Comparison of ENCODE assay signal across 15 mouse cellular contexts in genomic region chr6:143995046-143995445, GRCm38 (mm10).
DNase-seq lines count a peak whose midpoint lies in the region; ATAC-seq and TF ChIP-seq lines count a peak whose summit lies in the region.
"Had no signal": no experiment of that assay in that cellular context is flagged by ENCODE, and none has a peak within 500 bp of the region (broad histone marks: within the 10 kb centered on the region; RNA-seq: fewer than 3 reads in every experiment).

No protein-coding gene starts in this region.

- ATAC-seq in midbrain, embryonic 14.5 days (ENCODE audit: low FRiP score, low TSS enrichment): no peak
- ATAC-seq in midbrain, embryonic 13.5 days: no peak
- ATAC-seq in forebrain, embryonic 16.5 days: peak; percentile 90
- no peak for ATAC-seq in stomach, postnatal 0 days (ENCODE audit: low FRiP score, low TSS enrichment)
- ATAC-seq: intestine, embryonic 15.5 days had no signal

- H3K27me3 ChIP-seq in midbrain, embryonic 14.5 days (ENCODE audit: control insufficient read depth, insufficient read depth, low read length): no peaks in the 10 kb centered on the region
- H3K27me3 ChIP-seq in midbrain, embryonic 13.5 days: 0 out of 2 replicates have a peak, but pooled peaks cover 4% of the 10 kb centered on the region
- H3K27me3 ChIP-seq in forebrain, embryonic 16.5 days (replicated peaks; ENCODE audit: control insufficient read depth, insufficient read depth, low read length): no peaks in the 10 kb centered on the region
- no peaks in the 10 kb centered on the region for H3K27me3 ChIP-seq in stomach, postnatal 0 days (ENCODE audit: control insufficient read depth, insufficient read depth, low read length)
- H3K27me3 ChIP-seq: intestine, embryonic 15.5 days had no signal

- H3K27ac ChIP-seq in midbrain, embryonic 14.5 days (replicated peaks; ENCODE audit: low read depth, low read length): no peak overlapping the region
- no peak overlapping the region for H3K27ac ChIP-seq in midbrain, embryonic 13.5 days
- no peak overlapping the region for H3K27ac ChIP-seq in forebrain, embryonic 16.5 days (ENCODE audit: low read length)
- no peak overlapping the region for H3K27ac ChIP-seq in stomach, postnatal 0 days (replicated peaks)
- H3K27ac ChIP-seq: heart, adult 2 months; intestine, embryonic 15.5 days had no signal

- peak; percentile 23 to 43 for DNase-seq in cerebellum, postnatal 25 days
- DNase-seq in cerebellum, adult 8-10 months: no peak
- peak; percentile 13 for DNase-seq in midbrain, embryonic 14.5 days
- DNase-seq in stomach, postnatal 0 days (ENCODE audit: low spot score): no peak
- no peak for DNase-seq in kidney, adult 8-10 months
- DNase-seq: adrenal gland, adult 8-10 months; B cell, adult 2 months; heart, adult 2 months; kidney, postnatal 10 days; lung, embryonic 14.5 days; right cerebral cortex, postnatal 4 days; thymus, postnatal 25 days had no signal

- no peaks in the 10 kb centered on the region for H3K9me3 ChIP-seq in midbrain, embryonic 14.5 days (ENCODE audit: control insufficient read depth, low read length)
- H3K9me3 ChIP-seq in midbrain, embryonic 13.5 days: no peaks in the 10 kb centered on the region
- H3K9me3 ChIP-seq in forebrain, embryonic 16.5 days (ENCODE audit: control insufficient read depth, low read length): no peaks in the 10 kb centered on the region
- no peaks in the 10 kb centered on the region for H3K9me3 ChIP-seq in stomach, postnatal 0 days (ENCODE audit: control insufficient read depth, low read length)
- H3K9me3 ChIP-seq: intestine, embryonic 15.5 days had no signal

- no peak for TF ChIP-seq EP300 in stomach, postnatal 0 days (optimal IDR thresholded peaks at IDR 0.05)

- WGBS in midbrain, embryonic 14.5 days: 38% methylated on average over 4 of the region's 4 CpGs
- 33% methylated on average over 4 of the region's 4 CpGs for WGBS in midbrain, embryonic 13.5 days
- 6% methylated on average over 4 of the region's 4 CpGs for WGBS in forebrain, embryonic 16.5 days
- WGBS in stomach, postnatal 0 days: 66% methylated on average over 4 of the region's 4 CpGs

- no peak overlapping the region for H3K4me2 ChIP-seq in midbrain, embryonic 14.5 days (ENCODE audit: low read length)
- no peak overlapping the region for H3K4me2 ChIP-seq in midbrain, embryonic 13.5 days (replicated peaks)
- H3K4me2 ChIP-seq in forebrain, embryonic 16.5 days (ENCODE audit: low read length): no peak overlapping the region
- H3K4me2 ChIP-seq in stomach, postnatal 0 days (replicated peaks; ENCODE audit: low read depth): no peak overlapping the region
- H3K4me2 ChIP-seq: intestine, embryonic 15.5 days; lung, embryonic 14.5 days had no signal

- no peak overlapping the region for H3K4me3 ChIP-seq in midbrain, embryonic 14.5 days (replicated peaks; ENCODE audit: low read depth, low read length)
- no peak overlapping the region for H3K4me3 ChIP-seq in midbrain, embryonic 13.5 days (replicated peaks)
- no peak overlapping the region for H3K4me3 ChIP-seq in forebrain, embryonic 16.5 days (replicated peaks; ENCODE audit: low read length)
- H3K4me3 ChIP-seq in stomach, postnatal 0 days (ENCODE audit: low read depth, low read length): no peak overlapping the region
- H3K4me3 ChIP-seq: heart, adult 2 months; intestine, embryonic 15.5 days had no signal

- H3K36me3 ChIP-seq in midbrain, embryonic 14.5 days (ENCODE audit: control insufficient read depth, insufficient read depth, low read length): no peaks in the 10 kb centered on the region
- no peaks in the 10 kb centered on the region for H3K36me3 ChIP-seq in midbrain, embryonic 13.5 days
- no peaks in the 10 kb centered on the region for H3K36me3 ChIP-seq in forebrain, embryonic 16.5 days (ENCODE audit: control insufficient read depth, insufficient read depth)
- no peaks in the 10 kb centered on the region for H3K36me3 ChIP-seq in stomach, postnatal 0 days (ENCODE audit: control insufficient read depth, insufficient read depth, low read length)
- H3K36me3 ChIP-seq: intestine, embryonic 15.5 days had no signal

- H3K4me1 ChIP-seq in midbrain, embryonic 14.5 days (ENCODE audit: control insufficient read depth, insufficient read depth, low read length): 0 out of 2 replicates have a peak, but pooled peaks cover 9% of the 10 kb centered on the region
- peaks cover 17% of the 10 kb centered on the region for H3K4me1 ChIP-seq in midbrain, embryonic 13.5 days (replicated peaks)
- peaks cover 21% of the 10 kb centered on the region for H3K4me1 ChIP-seq in forebrain, embryonic 16.5 days (replicated peaks; ENCODE audit: control insufficient read depth, insufficient read depth, low read length)
- no peaks in the 10 kb centered on the region for H3K4me1 ChIP-seq in stomach, postnatal 0 days (replicated peaks; ENCODE audit: control insufficient read depth, insufficient read depth)
- H3K4me1 ChIP-seq: intestine, embryonic 15.5 days had no signal

- H3K9ac ChIP-seq in midbrain, embryonic 14.5 days (replicated peaks; ENCODE audit: low read length): no peak overlapping the region
- H3K9ac ChIP-seq in midbrain, embryonic 13.5 days (replicated peaks): no peak overlapping the region
- H3K9ac ChIP-seq in forebrain, embryonic 16.5 days (replicated peaks; ENCODE audit: low read depth, low read length): no peak overlapping the region
- no peak overlapping the region for H3K9ac ChIP-seq in stomach, postnatal 0 days (ENCODE audit: low read length)
- H3K9ac ChIP-seq: intestine, embryonic 15.5 days; lung, embryonic 14.5 days had no signal

- no peak for TF ChIP-seq CTCF in stomach, postnatal 0 days (IDR thresholded peaks at IDR 0.05; ENCODE audit: low read depth)

Comparison
In these comparisons a context has a peak if more than half of its experiments do, and no peak if none do; other contexts are left out.
1. DNase-seq: peak in cerebellum, postnatal 25 days (2 of 2) and midbrain, embryonic 14.5 days (single experiment); none in cerebellum, adult 8-10 months (single experiment), stomach, postnatal 0 days (single experiment) and kidney, adult 8-10 months (0 of 2).